Mouse (Mus musculus) liver, embryonic 12.5 days (tissue): ENCODE results near the gene S100a14. TPM values are rescaled to one million over a fixed set of nuclear protein-coding genes. Genes with fewer than 3 reads are reported as not detected.

Experiments
- ATAC-seq: fragments of 200-750 bp; cut with Nextera tagmentation; 2 replicates; pipeline ENCODE4 v1.8.0; 2017; ENCODE audit warnings: moderate number of reproducible peaks, mild to moderate bottlenecking, moderate library complexity
- H3K27ac ChIP-seq: fragments of 300-500 bp; sonication (generic); 2 replicates; pipeline ENCODE4 v1.5.1; 2016; ENCODE audit warnings: mild to moderate bottlenecking
- H3K27me3 ChIP-seq: fragments of 300-500 bp; sonication (generic); replicated peaks from 2 replicates; pipeline ENCODE4 v1.6.1; 2016; ENCODE audit warnings: mild to moderate bottlenecking, moderate library complexity
- H3K36me3 ChIP-seq: fragments of 300-500 bp; sonication (generic); 2 replicates; pipeline ENCODE4 v1.6.1; 2016; ENCODE audit warnings: mild to moderate bottlenecking, moderate library complexity
- H3K4me1 ChIP-seq: fragments of 300-500 bp; sonication (generic); 2 replicates; pipeline ENCODE4 v1.6.1; 2016
- H3K4me2 ChIP-seq: fragments of 300-500 bp; sonication (generic); 2 replicates; pipeline ENCODE4 v1.6.1; 2016; ENCODE audit warnings: mild to moderate bottlenecking, moderate library complexity
- H3K4me3 ChIP-seq: fragments of 300-500 bp; sonication (generic); 2 replicates; pipeline ENCODE4 v1.5.1; 2016; ENCODE audit warnings: mild to moderate bottlenecking, moderate library complexity
- H3K9ac ChIP-seq: fragments of 300-500 bp; sonication (generic); 2 replicates; pipeline ENCODE4 v1.6.1; 2016; ENCODE audit warnings: mild to moderate bottlenecking, moderate library complexity
- H3K9me3 ChIP-seq: fragments of 300-500 bp; sonication (generic); replicated peaks from 2 replicates; pipeline ENCODE4 v1.6.1; 2016; ENCODE audit warnings: mild to moderate bottlenecking, moderate library complexity
- WGBS: fragments of 180-500 bp; shearing (Covaris S2); methylation state at CpG from one replicate; pipeline ENCODE4 v1.1.7; 2016; ENCODE audit not compliant: insufficient replicate concordance; 5-methylcytosine and 5-hydroxymethylcytosine counted together
- polyA plus RNA-seq: library from polyadenylated mRNA; unstranded; fragments of >200 nt; fragmentation: Nextera tagmentation; extraction: Ambion mirVana; gene quantifications from 2 replicates; pipeline ENCODE4 v1.2.1, GENCODE M21; 2016

The S100a14 gene
- polyA plus RNA-seq, 1 experiment from 2014 or later = not detected

DNA sequence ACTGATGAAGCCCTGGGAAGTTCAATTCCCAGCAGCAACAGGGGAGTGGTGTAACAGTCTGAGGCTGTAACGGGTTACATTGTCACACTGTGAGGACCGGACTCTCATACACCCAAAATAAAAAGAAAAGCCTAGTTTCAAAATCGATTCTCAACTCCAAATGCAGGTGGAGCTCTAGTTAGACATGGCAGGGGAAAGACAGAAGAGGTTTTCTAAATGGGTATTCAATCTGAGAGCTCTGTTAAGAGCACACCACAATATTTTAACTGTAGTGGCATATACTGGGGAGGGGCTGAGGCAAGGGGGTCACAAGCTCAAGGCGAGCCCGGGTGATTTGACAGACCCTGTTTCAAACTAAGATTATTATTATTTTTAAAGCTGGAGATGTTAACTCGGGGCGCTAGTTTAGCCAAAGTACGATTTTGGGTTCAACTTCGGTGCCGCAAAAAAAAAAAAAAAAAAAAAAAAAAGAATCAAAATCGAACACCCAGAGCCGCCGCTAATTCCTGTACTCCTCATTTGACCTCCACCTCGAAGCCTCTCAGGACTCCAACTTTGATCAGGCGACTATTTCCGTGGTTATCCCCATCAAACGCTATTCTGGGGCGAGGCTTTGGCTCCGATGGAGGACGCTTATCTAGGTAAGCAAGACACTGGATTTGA, 18.2 kb upstream of the S100a14 start:
- peak overlapping the region; percentile 94 for H3K9ac ChIP-seq
- H3K4me3 ChIP-seq = peak overlapping the region; percentile 97
- 2% methylated on average over 20 of the region's 20 CpGs for WGBS
- H3K4me1 ChIP-seq = peaks cover 32% of the 10 kb centered on the region
- H3K9me3 ChIP-seq = no peaks in the 10 kb centered on the region
- peak overlapping the region; percentile 90 for H3K27ac ChIP-seq
- H3K27me3 ChIP-seq = peaks cover 17% of the 10 kb centered on the region
- peak overlapping the region; percentile 84 for H3K4me2 ChIP-seq
- no peak for ATAC-seq
- H3K36me3 ChIP-seq = peaks cover 49% of the 10 kb centered on the region

DNA sequence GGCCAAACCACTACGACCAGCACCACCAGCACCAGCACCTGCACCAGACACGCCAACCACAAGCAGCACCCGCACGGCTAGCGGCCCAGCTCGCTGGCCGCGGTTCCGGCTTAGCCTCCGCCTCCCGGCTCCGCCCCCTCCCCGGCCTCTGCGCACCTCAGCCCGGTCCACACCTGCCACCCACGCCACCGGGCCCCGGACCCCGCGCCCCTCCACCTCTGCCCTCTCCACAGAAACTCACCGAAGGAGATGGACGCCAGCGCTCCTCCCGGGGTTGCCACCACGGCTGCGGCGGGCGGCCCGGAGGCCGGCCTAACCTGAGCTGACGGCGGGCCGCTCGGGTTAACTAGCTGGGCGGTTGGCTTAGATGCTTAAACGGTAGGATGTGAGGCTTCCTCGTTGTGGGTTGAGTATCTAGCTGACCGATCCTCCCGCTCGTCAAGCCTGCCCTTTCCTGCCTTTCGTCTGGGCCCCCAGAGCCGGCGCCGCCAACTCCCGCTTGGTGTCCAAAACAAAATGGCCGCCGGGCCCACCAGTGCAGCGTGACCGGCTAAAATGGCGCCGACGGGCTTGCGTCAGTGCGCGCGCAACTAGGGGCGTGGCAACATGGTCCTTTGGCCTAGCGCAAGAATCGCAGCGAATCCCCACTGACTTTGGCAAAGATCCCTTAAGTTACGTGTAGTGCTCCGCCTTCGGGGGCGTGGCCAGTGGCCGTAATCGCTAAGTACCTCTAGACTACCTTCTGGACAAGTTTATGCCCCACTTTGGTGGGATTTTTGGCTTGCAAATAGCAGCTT, 17.5 kb upstream of the S100a14 start, which contains the start of gene Chtop:
Chtop (minus strand) TSS at position 549 of the 797 bp plus-strand sequence.
- WGBS = under 1% methylated on average over 66 of the region's 66 CpGs
- peak within 1 kb of the TSS; percentile 97 for H3K4me3 ChIP-seq
- peak; percentile 88 for ATAC-seq
- peaks cover 39% of the 10 kb centered on the region for H3K4me1 ChIP-seq
- peaks cover 41% of the 10 kb centered on the region for H3K36me3 ChIP-seq
- H3K27ac ChIP-seq = peak within 1 kb of the TSS; percentile 90
- peak within 1 kb of the TSS; percentile 94 for H3K9ac ChIP-seq
- peaks cover 23% of the 10 kb centered on the region for H3K27me3 ChIP-seq
- peak within 1 kb of the TSS; percentile 84 for H3K4me2 ChIP-seq
- no peaks in the 10 kb centered on the region for H3K9me3 ChIP-seq

DNA sequence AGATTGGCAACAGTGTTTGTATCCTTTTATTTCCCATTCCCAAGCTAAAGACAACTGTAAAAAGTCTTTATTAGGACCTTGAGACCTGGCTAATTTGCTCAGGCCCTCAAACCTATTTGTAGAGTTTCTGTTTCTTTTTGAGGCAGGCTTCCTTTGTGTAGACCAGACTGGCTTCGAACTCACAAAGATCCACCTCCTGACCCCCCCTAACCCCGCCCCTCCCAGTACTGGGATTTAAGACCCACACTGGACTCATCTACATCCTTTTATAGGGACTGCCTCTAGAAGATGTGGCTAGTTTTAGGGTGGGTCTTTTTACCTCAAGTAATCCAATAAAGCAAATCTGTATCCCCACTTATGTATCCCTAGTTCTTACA, 16.9 kb upstream of the S100a14 start:
- H3K9me3 ChIP-seq = no peaks in the 10 kb centered on the region
- peaks cover 44% of the 10 kb centered on the region for H3K4me1 ChIP-seq
- 12% methylated on average over 2 of the region's 2 CpGs for WGBS
- peaks cover 23% of the 10 kb centered on the region for H3K27me3 ChIP-seq
- H3K9ac ChIP-seq = peak overlapping the region; percentile 44; the same call in 1 of the 2 replicates
- ATAC-seq = no peak
- H3K4me3 ChIP-seq = peak overlapping the region; percentile 97
- H3K36me3 ChIP-seq = peaks cover 36% of the 10 kb centered on the region
- H3K4me2 ChIP-seq = peak overlapping the region; percentile 84
- peak overlapping the region; percentile 75 for H3K27ac ChIP-seq

DNA sequence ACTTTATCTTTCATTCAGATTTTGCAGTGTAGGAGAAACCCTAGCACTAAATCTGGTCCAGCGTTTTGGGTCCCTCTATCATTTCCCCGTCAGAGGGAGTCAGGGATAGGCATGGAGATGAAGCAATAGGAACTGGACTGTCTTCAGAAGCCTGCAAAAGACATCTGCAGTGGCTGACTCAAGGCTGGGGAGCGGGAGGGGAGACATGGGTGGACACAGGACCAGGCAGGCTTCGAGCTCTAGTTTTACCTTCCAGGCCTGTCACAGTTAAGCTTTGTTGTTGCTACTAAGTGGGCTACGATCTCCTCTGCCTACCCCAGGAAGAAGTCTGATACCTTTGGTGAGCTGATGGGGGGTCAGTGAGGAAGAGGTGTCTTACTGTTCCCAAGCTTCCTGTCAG, 14.4 kb upstream of the S100a14 start:
- Histone ChIP-seq H3K4me1 (peaks cover 45% of the 10 kb centered on the region), H3K27ac (no peak overlapping the region), H3K27me3 (peaks cover 23% of the 10 kb centered on the region), H3K4me3 (no peak overlapping the region), H3K9ac (no peak overlapping the region; the same call in 1 of the 2 replicates), H3K36me3 (peaks cover 10% of the 10 kb centered on the region), H3K4me2 (no peak overlapping the region), H3K9me3 (no peaks in the 10 kb centered on the region)
- no peak for ATAC-seq
- WGBS = 73% methylated on average over 5 of the region's 5 CpGs

DNA sequence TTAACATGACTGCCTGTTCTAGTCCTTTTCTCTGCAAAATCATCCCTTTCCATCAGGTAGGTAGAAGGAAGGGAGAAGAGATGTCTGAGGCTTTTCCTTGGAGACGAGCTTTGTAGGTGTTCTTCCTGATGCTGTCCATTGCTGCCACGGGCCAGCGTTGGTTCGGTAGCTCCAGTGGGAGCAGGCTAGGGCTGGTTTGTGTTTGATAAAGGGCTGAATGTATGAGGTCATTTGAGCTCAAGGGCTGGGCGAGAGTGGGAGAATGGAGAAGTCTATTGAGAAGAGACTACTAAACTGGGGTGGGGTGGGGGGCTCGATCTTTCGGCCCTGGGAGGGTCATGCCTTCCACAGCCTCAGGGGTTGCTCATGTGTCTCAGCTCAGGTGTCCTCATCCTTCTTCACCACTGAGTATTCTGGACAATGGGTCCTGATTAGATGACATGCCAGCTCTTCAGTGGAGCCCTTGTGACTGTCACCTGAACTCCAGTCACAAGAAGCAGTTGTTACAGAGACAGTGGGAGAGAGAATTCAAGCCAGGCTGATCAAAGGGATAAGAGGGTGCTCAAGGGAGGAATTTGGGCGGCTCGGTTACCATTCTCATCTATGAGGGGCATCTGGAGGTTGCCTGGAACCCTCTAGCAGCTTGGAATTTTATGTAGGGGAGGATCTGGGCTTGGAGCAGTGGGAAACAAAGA, 13.6 kb upstream of the S100a14 start:
- Histone ChIP-seq H3K4me2 (peak overlapping the region; percentile 95; the same call in 1 of the 2 replicates), H3K27ac (no peak overlapping the region), H3K27me3 (peaks cover 23% of the 10 kb centered on the region), H3K4me3 (no peak overlapping the region), H3K9ac (no peak overlapping the region), H3K9me3 (no peaks in the 10 kb centered on the region), H3K36me3 (peaks cover 5% of the 10 kb centered on the region; the same call in 1 of the 2 replicates), H3K4me1 (peaks cover 37% of the 10 kb centered on the region)
- ATAC-seq = no peak
- WGBS = 64% methylated on average over 9 of the region's 9 CpGs

DNA sequence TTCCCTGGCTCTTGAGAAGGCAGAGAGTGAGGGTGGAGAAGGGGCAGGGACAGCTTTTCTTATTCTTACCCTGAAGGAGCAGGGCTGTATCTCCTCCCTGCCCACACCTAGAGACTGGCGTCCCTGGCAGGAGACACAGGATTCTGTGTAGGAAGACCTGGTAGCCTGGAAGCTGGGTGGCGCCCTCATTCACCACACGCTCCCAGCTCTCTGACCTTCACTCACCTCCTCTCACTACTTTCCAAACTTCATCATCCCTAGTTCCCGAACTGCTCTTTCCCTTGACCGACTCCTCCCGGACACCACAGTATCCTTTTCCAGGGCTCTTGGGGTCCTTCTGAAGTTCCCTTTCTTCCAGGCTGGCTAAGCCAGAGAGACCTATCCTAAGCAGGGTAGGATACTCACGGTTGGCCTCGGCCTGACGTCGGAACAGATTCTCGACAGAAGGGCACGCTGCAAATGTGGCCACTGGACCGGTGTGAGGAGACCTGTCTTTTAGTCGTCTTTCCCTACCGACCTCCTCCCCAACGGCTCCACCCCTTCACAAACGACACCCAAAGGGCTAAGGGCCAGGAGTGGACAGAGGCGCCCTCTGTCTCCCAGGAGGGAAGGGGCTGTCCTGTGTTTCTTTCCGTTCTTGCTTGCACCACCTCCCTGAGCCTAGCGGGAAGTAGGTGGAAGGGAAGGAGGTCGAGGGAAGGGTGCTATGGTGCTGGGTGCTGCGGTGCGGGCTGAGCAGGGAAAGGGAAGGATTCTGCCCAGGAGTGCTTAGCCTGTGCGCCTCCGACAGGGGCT, 12.7 kb upstream of the S100a14 start, which contains the start of the genes S100a1 and S100a13:
S100a1 (minus strand) TSS at position 597 of the 795 bp plus-strand sequence.
S100a13 (plus strand) TSS at position 640 of the 795 bp plus-strand sequence.
- peak within 1 kb of the TSS; percentile 17; the same call in 1 of the 2 replicates for H3K27ac ChIP-seq
- no peaks in the 10 kb centered on the region for H3K9me3 ChIP-seq
- peaks cover 23% of the 10 kb centered on the region for H3K27me3 ChIP-seq
- WGBS = 3% methylated on average over 25 of the region's 25 CpGs
- peak within 1 kb of the TSS; percentile 68 for H3K9ac ChIP-seq
- H3K4me3 ChIP-seq = peak within 1 kb of the TSS; percentile 61
- H3K36me3 ChIP-seq = peaks cover 5% of the 10 kb centered on the region; the same call in 1 of the 2 replicates
- H3K4me2 ChIP-seq = peak within 1 kb of the TSS; percentile 95
- ATAC-seq = peak; percentile 51
- H3K4me1 ChIP-seq = peaks cover 34% of the 10 kb centered on the region

DNA sequence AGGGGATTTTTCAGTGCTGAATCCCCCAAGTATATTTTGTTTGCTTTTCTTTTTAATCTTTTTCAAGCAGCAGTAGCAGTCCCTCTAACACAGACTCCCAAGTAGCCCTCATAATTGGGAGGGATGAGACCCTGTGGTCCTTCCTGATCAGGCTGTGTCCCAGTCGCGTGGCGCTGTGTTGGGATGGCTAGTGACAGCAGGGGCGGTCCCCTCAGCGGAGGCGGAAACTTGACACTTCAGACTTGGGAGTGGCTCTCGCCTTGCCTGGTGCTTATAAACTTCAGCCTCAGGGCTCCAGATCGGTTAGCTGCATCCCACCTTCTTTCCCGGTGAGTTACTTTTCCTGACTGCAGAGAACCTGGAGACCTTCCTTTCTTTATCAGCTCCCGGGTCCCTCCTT, 12.0 kb upstream of the S100a14 start:
- Histone ChIP-seq H3K4me3 (peak overlapping the region; percentile 61), H3K4me1 (peaks cover 32% of the 10 kb centered on the region), H3K9ac (peak overlapping the region; percentile 68), H3K27me3 (peaks cover 23% of the 10 kb centered on the region), H3K27ac (peak overlapping the region; percentile 17; the same call in 1 of the 2 replicates), H3K4me2 (peak overlapping the region; percentile 95), H3K36me3 (peaks cover 5% of the 10 kb centered on the region; the same call in 1 of the 2 replicates), H3K9me3 (no peaks in the 10 kb centered on the region)
- 0% methylated on average over 10 of the region's 10 CpGs for WGBS
- peak; percentile 86 for ATAC-seq

DNA sequence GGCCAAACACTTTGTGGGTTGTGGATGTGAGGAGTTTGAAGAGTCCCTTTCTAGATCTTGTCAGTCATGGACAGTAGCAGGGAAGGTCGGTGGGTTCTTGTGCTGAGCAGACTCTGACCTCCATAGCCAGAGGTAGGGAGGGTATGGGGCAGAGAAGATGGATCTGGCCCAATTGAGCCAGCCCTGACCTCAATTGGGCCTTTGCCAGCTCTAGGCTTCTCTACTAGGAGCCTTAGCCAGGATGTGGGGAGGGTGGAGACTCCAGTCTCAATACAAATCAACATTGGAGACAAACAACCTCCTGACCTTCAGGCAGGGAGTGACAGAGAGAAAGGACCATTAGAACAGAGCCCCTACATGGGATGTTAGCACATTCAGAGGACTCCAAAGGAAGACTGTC, 11.4 kb upstream of the S100a14 start:
- Histone ChIP-seq H3K27ac (no peak overlapping the region), H3K9ac (peak overlapping the region; percentile 68), H3K36me3 (peaks cover 5% of the 10 kb centered on the region; the same call in 1 of the 2 replicates), H3K4me3 (peak overlapping the region; percentile 61), H3K27me3 (peaks cover 23% of the 10 kb centered on the region), H3K9me3 (no peaks in the 10 kb centered on the region), H3K4me2 (peak overlapping the region; percentile 95), H3K4me1 (peaks cover 27% of the 10 kb centered on the region)
- WGBS = 46% methylated on average over 1 of the region's 1 CpGs
- ATAC-seq = peak; percentile 14; the same call in 1 of the 2 replicates

DNA sequence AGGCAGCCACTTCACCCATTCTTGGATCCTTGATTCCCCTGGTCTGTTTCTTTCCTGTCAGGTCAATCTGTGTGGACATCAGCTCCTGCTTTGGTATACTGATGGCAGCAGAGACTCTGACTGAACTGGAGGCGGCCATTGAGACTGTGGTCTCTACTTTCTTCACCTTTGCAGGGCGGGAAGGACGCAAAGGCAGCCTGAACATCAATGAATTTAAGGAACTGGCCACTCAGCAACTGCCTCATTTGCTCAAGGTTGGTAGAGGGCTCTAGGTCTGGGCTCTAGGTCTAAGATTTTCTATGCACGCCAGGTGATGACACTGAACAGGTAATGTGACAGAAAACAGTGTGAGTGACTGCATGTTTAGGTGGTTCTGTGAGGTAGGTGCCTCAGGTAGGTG, 10.9 kb upstream of the S100a14 start:
- Histone ChIP-seq H3K9me3 (no peaks in the 10 kb centered on the region), H3K4me3 (no peak overlapping the region), H3K4me1 (peaks cover 26% of the 10 kb centered on the region), H3K9ac (no peak overlapping the region), H3K27ac (no peak overlapping the region), H3K27me3 (peaks cover 23% of the 10 kb centered on the region), H3K36me3 (peaks cover 2% of the 10 kb centered on the region; the same call in 1 of the 2 replicates), H3K4me2 (peak overlapping the region; percentile 95; the same call in 1 of the 2 replicates)
- no peak for ATAC-seq
- 80% methylated on average over 4 of the region's 4 CpGs for WGBS

DNA sequence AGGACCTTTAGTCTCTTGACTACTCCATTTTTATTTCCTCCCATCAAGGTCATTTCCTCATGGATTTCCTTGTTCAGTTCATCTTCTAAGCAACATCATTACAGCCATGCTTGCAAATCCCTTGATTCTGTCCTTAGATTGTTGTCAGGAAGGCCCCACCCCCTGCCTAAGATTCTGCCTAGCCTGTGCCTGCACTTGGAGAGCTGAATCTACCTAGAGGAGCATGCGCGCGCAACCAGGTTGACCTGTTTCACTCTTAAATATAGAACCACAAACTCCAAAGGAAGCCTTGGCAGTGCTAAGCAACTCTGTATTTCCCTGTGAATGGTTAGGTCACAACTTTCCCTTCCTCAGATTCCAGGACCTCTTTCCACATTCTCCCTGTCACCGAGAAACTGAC, 8.9 kb upstream of the S100a14 start:
- Histone ChIP-seq H3K9me3 (no peaks in the 10 kb centered on the region), H3K4me3 (no peak overlapping the region), H3K9ac (no peak overlapping the region), H3K4me1 (peaks cover 26% of the 10 kb centered on the region), H3K4me2 (no peak overlapping the region), H3K27ac (no peak overlapping the region), H3K36me3 (no peaks in the 10 kb centered on the region), H3K27me3 (peaks cover 13% of the 10 kb centered on the region)
- no peak for ATAC-seq
- WGBS = 75% methylated on average over 4 of the region's 4 CpGs

DNA sequence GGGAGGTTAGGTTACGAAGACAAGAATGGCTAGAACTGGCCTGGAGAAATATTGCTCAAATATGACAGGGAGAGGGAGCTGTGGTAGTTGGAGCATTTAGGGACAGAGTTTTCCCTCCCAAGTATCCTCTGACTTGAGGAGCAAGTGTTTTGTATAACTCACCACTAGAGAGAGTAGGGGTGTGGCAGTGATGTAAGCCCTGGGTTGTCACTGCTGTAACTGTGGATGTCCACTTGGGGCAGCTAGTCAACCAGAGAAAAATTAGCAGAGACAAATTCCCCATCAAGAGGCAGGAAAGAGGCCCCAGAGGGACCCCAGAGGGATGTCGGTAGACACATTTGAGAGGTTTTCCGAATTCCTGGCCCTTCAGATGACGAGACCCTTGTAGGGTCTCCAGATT, 1.2 kb upstream of the S100a14 start:
- Histone ChIP-seq H3K9ac (no peak overlapping the region), H3K4me2 (no peak overlapping the region), H3K9me3 (no peaks in the 10 kb centered on the region), H3K27me3 (no peaks in the 10 kb centered on the region), H3K27ac (no peak overlapping the region), H3K4me1 (no peaks in the 10 kb centered on the region), H3K4me3 (no peak overlapping the region), H3K36me3 (peaks cover 3% of the 10 kb centered on the region; the same call in 1 of the 2 replicates)
- WGBS = 55% methylated on average over 4 of the region's 4 CpGs
- ATAC-seq = no peak
